Mouse (Mus musculus) stomach, embryonic 16.5 days (tissue): ENCODE measurements around the gene Specc1l. TPM values are rescaled to one million over a fixed set of nuclear protein-coding genes. Genes with fewer than 3 reads are reported as not detected.
A peak's percentile ranks its signal among the peaks of the same experiment; 100 is the strongest.
"Not testable (repeated sequence)": the region's sequence is repeated elsewhere in the genome, so short reads cannot be mapped to it uniquely, and the experiment has no call there.

Source experiments
- ATAC-seq: fragments of 200-750 bp; cut with Nextera tagmentation; 2 replicates; pipeline ENCODE4 v1.8.0; 2017; ENCODE audit warnings: moderate number of reproducible peaks, moderate TSS enrichment; ENCODE audit not compliant: insufficient read depth, low FRiP score
- H3K27ac ChIP-seq: fragments of 300-500 bp; sonication (generic); 2 replicates; pipeline ENCODE4 v1.5.1; 2014; ENCODE audit warnings: low read length
- H3K27me3 ChIP-seq: fragments of 300-500 bp; sonication (generic); 2 replicates; pipeline ENCODE4 v1.6.1; 2014; ENCODE audit warnings: low read length, control low read depth, mixed read lengths; ENCODE audit not compliant: control insufficient read depth, insufficient read depth
- H3K36me3 ChIP-seq: fragments of 300-500 bp; sonication (generic); 2 replicates; pipeline ENCODE4 v1.6.1; 2014; ENCODE audit warnings: low read length; ENCODE audit not compliant: control insufficient read depth, insufficient read depth
- H3K4me1 ChIP-seq: fragments of 300-500 bp; sonication (generic); 2 replicates; pipeline ENCODE4 v1.6.1; 2014; ENCODE audit warnings: low read length, control low read depth, mixed read lengths; ENCODE audit not compliant: control insufficient read depth, insufficient read depth
- H3K4me2 ChIP-seq: fragments of 300-500 bp; sonication (generic); 2 replicates; pipeline ENCODE4 v1.6.1; 2014; ENCODE audit warnings: low read depth, low read length, mixed read lengths
- H3K4me3 ChIP-seq: fragments of 300-500 bp; sonication (generic); replicated peaks from 2 replicates; pipeline ENCODE4 v1.5.1; 2014; ENCODE audit warnings: mild to moderate bottlenecking, low read length
- H3K9ac ChIP-seq: fragments of 300-500 bp; sonication (generic); 2 replicates; pipeline ENCODE4 v1.6.1; 2014; ENCODE audit warnings: low read length
- H3K9me3 ChIP-seq: fragments of 300-500 bp; sonication (generic); replicated peaks from 2 replicates; pipeline ENCODE4 v1.6.1; 2016; ENCODE audit warnings: low read length, control low read depth; ENCODE audit not compliant: control insufficient read depth
- WGBS: fragments of 180-500 bp; shearing (Covaris S2); extraction: QIAGEN DNeasy Blood & Tissue Kit; methylation state at CpG from one replicate; pipeline ENCODE4 v1.1.7; 2014; 5-methylcytosine and 5-hydroxymethylcytosine counted together
- polyA plus RNA-seq: library from polyadenylated mRNA; unstranded; fragments of >200 nt; fragmentation: Nextera tagmentation; extraction: Ambion mirVana; gene quantifications from 2 replicates; pipeline ENCODE4 v1.2.1, GENCODE M21; 2015

Specc1l gene
- polyA plus RNA-seq, 1 experiment from 2014 or later, result 29.5 TPM

GRCm38 (mm10) chr10:75335075-75335474 lies 123.2 kb downstream of the Specc1l start:
- Histone ChIP-seq H3K27ac (no peak overlapping the region), H3K9me3 (no peaks in the 10 kb centered on the region), H3K36me3 (no peaks in the 10 kb centered on the region), H3K4me2 (no peak overlapping the region), H3K4me3 (no peak overlapping the region), H3K27me3 (no peaks in the 10 kb centered on the region), H3K4me1 (no peaks in the 10 kb centered on the region), H3K9ac (no peak overlapping the region)
- 76% methylated on average over 6 of the region's 6 CpGs for WGBS
- ATAC-seq, result no peak

DNA sequence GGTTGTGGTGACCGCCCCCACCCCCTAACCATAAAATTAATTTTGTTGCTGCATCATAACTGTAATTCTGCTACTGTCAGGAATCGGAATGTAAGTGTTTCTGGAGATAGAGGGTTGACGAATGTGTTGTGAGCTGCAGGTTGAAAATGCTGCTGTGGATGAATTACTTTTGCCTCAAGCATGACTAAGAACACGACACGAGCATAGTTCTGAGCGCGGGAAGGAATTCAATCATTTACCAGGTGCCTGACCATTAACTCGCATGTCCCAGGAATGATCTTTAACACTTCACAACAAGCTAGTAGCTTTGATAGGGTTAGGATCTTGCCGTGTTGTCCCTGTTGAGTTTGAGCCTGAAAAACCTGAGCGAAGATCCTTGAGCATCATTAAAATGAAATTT lies 125.4 kb downstream of the Specc1l start:
- ATAC-seq, result no peak
- H3K27ac ChIP-seq, result no peak overlapping the region
- 71% methylated on average over 10 of the region's 10 CpGs for WGBS
- no peak overlapping the region for H3K9ac ChIP-seq
- H3K4me1 ChIP-seq, result no peaks in the 10 kb centered on the region
- H3K36me3 ChIP-seq, result no peaks in the 10 kb centered on the region
- no peaks in the 10 kb centered on the region for H3K27me3 ChIP-seq
- no peak overlapping the region for H3K4me2 ChIP-seq
- no peak overlapping the region for H3K4me3 ChIP-seq
- H3K9me3 ChIP-seq, result no peaks in the 10 kb centered on the region

GRCm38 (mm10) chr10:75338852-75339251 lies 127.0 kb downstream of the Specc1l start:
- Histone ChIP-seq H3K4me1 (no peaks in the 10 kb centered on the region), H3K36me3 (no peaks in the 10 kb centered on the region), H3K27ac (no peak overlapping the region), H3K4me3 (no peak overlapping the region), H3K27me3 (no peaks in the 10 kb centered on the region), H3K9ac (no peak overlapping the region), H3K9me3 (no peaks in the 10 kb centered on the region), H3K4me2 (no peak overlapping the region)
- ATAC-seq, result no peak
- 80% methylated on average over 5 of the region's 5 CpGs for WGBS

DNA sequence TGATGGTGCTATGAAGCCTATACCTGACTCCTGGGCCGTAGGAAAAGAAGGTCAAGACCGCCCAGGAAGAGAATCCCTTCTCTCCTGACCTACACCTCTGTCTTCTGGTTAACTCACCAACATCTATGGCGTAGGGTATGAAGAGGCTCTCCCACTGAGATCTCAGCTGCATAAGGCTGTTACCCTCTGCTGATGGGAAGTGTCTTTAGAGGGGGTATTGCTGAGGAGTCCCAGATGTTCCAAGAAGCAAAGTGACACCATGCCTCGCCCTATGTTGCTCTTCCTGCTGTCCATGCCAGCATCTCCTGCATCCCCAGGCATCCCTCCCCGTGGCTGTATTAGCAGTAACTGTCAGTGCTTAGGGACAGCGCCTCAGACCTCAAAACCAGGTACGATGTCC lies 127.5 kb downstream of the Specc1l start:
- 77% methylated on average over 7 of the region's 7 CpGs for WGBS
- no peak for ATAC-seq

GRCm38 (mm10) chr10:75341936-75342335 lies 130.1 kb downstream of the Specc1l start:
- no peak for ATAC-seq
- H3K9ac ChIP-seq, result no peak overlapping the region
- H3K36me3 ChIP-seq, result no peaks in the 10 kb centered on the region

More for the DNA sequence above, 127.5 kb downstream of the Specc1l start:
- H3K4me3 ChIP-seq, result no peak overlapping the region
- no peaks in the 10 kb centered on the region for H3K4me1 ChIP-seq
- no peak overlapping the region for H3K27ac ChIP-seq
- H3K9me3 ChIP-seq, result no peaks in the 10 kb centered on the region
- H3K36me3 ChIP-seq, result no peaks in the 10 kb centered on the region
- H3K9ac ChIP-seq, result no peak overlapping the region
- H3K4me2 ChIP-seq, result no peak overlapping the region
- no peaks in the 10 kb centered on the region for H3K27me3 ChIP-seq

DNA sequence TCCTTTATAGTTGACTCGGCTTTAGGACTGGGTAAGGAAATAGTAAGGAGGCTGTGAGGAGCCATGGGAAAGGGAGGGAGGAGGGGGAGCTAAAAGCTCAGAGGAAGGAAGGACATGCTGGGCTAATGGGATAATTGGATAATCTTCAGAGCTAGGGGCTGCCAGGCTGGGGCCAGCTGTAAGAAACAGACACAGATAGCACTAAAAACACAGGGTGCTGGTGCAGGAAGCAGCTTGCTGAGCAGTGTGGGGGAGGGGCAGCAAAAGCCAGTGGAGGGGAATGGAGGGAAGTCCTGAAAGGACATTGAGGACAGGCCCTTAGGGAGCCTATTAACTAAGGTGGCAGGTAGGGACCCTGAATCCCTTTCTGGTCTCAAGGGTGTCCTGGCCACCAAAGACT lies 132.7 kb downstream of the Specc1l start:
- not testable (repeated sequence) for H3K9ac ChIP-seq, H3K27me3 ChIP-seq, H3K27ac ChIP-seq, H3K4me1 ChIP-seq, H3K36me3 ChIP-seq, H3K4me2 ChIP-seq, H3K4me3 ChIP-seq, H3K9me3 ChIP-seq
- WGBS, result 57% methylated on average over 1 of the region's 1 CpGs
- ATAC-seq, result peak; percentile 44; the same call in 1 of the 2 replicates

More at GRCm38 (mm10) chr10:75341936-75342335, 130.1 kb downstream of the Specc1l start:
- H3K4me2 ChIP-seq, result no peak overlapping the region
- no peak overlapping the region for H3K27ac ChIP-seq
- H3K4me1 ChIP-seq, result no peaks in the 10 kb centered on the region
- no peak overlapping the region for H3K4me3 ChIP-seq
- H3K9me3 ChIP-seq, result no peaks in the 10 kb centered on the region; the same call in 1 of the 2 replicates
- H3K27me3 ChIP-seq, result no peaks in the 10 kb centered on the region
- 29% methylated on average over 8 of the region's 8 CpGs for WGBS

DNA sequence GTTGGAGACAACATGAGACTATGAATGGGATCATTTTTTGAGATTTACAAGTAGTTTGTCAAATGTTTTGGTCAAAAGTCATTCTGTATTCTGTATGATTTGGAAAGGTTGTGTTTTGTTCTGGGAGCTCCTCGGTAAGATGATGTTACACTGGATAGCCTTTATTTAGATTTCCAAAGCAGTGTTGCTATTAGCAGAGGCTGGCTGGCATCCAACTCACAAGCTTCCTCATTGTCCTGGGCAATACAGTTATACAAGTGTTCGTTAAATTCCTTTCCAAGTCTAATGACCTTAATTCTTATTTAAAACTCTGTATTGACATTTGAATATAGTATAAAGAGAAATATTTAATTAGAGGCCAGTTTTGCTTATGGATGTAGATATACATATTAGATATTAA lies 133.4 kb downstream of the Specc1l start:
- H3K27me3 ChIP-seq, result no peaks in the 10 kb centered on the region
- H3K9me3 ChIP-seq, result no peaks in the 10 kb centered on the region; the same call in 1 of the 2 replicates
- 47% methylated on average over 2 of the region's 2 CpGs for WGBS
- H3K27ac ChIP-seq, result no peak overlapping the region
- no peak overlapping the region for H3K4me3 ChIP-seq
- no peak for ATAC-seq
- no peaks in the 10 kb centered on the region for H3K36me3 ChIP-seq
- H3K9ac ChIP-seq, result no peak overlapping the region
- H3K4me2 ChIP-seq, result no peak overlapping the region
- no peaks in the 10 kb centered on the region for H3K4me1 ChIP-seq

DNA sequence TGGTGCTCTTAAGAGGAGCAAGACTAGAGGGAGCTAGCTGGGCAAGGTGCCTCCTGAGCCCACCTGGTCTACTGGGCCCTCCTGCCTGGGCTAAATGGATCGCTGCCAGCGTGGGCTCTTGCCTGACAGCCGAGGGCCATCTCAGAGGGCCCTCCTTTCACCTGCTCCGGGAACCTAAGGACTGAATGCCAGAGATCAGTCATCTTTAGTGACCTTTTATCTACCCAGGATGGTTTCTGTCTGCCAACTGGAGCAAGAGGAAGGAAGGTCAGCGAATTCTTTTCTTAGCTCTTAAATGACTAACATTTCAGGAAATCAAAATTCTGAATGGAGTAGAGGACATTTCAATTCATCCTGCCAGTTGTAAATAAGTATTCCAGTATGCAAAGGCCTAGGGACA lies 138.7 kb downstream of the Specc1l start:
- Histone ChIP-seq H3K9ac (no peak overlapping the region), H3K9me3 (no peaks in the 10 kb centered on the region; the same call in 1 of the 2 replicates), H3K4me2 (no peak overlapping the region), H3K4me3 (no peak overlapping the region), H3K36me3 (no peaks in the 10 kb centered on the region), H3K27me3 (no peaks in the 10 kb centered on the region), H3K27ac (no peak overlapping the region), H3K4me1 (no peaks in the 10 kb centered on the region)
- WGBS, result 79% methylated on average over 5 of the region's 5 CpGs
- no peak for ATAC-seq

DNA sequence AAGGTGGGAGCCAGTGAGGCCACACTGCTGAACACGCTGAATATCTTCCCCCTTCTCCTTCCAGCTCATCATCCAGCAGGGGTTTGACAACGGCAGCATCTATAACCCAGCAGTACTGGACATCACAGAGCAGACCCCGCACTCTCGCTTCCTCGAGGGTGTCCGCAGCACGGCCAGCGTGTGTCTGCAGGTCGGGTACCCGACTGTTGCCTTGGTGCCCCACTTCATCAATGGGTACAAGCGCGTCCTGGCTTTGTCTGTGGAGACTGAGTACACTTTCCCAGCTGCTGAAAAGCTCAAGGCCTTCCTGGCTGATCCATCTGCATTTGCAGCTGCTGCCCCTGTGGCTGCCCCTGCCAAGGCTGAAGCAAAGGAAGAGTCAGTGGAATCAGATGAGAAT lies 140.7 kb downstream of the Specc1l start:
- ATAC-seq, result no peak
- no peaks in the 10 kb centered on the region for H3K4me1 ChIP-seq
- H3K9ac ChIP-seq, result no peak overlapping the region
- H3K4me3 ChIP-seq, result no peak overlapping the region
- H3K36me3 ChIP-seq, result no peaks in the 10 kb centered on the region
- H3K27ac ChIP-seq, result no peak overlapping the region
- no peak overlapping the region for H3K4me2 ChIP-seq
- no peaks in the 10 kb centered on the region for H3K27me3 ChIP-seq
- no peaks in the 10 kb centered on the region for H3K9me3 ChIP-seq
- WGBS, result 92% methylated on average over 12 of the region's 12 CpGs

DNA sequence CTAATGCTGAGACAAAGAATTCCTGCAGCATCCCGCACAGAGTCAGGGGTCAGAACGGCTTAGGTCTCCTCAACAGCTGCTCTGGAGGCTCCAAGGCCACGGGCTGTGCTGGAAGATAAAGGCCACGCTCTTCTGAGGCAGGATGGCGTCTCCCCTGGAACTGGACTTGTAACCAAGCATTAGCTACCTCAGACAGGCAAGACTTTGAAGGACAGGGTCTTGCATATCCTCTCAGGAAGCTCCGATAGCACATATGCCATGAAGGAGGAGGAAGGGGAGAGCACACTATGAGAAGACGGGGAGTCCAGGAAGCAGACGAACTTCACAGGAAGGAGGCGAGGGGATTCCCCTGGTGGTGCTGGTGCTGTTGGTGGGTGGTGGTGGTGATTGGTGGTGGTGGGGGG lies 142.0 kb downstream of the Specc1l start:
- not testable (repeated sequence) for H3K27ac ChIP-seq, H3K4me1 ChIP-seq, H3K27me3 ChIP-seq, H3K9me3 ChIP-seq, H3K4me2 ChIP-seq, H3K9ac ChIP-seq, H3K4me3 ChIP-seq, H3K36me3 ChIP-seq, ATAC-seq
- 75% methylated on average over 8 of the region's 9 CpGs for WGBS
